Mouse (Mus musculus): ENCODE data around the gene Slc25a11. TPM values are rescaled to one million over a fixed set of nuclear protein-coding genes. Genes with fewer than 3 reads are reported as not detected.

Gene Slc25a11
- total and polyA plus RNA-seq, 2 experiments from 2014 or later: 140 to 160 TPM

GRCm38 (mm10) chr11:70678576-70678975 lies 31.3 kb upstream of the Slc25a11 start:
- no peak for ATAC-seq (ENCODE audit: low FRiP score)
- no peak overlapping the region for H3K27ac ChIP-seq (ENCODE audit: low read depth, low read length)
- no peak overlapping the region for H3K4me3 ChIP-seq (ENCODE audit: low read depth, low read length)
- H3K36me3 ChIP-seq (ENCODE audit: insufficient read depth, low read length): peaks cover 60% of the 10 kb centered on the region
- no peaks in the 10 kb centered on the region for H3K4me1 ChIP-seq (ENCODE audit: insufficient read depth, low read length)
- no peak overlapping the region for H3K9ac ChIP-seq (replicated peaks; ENCODE audit: low read length, poor library complexity, severe bottlenecking)
- H3K4me2 ChIP-seq (ENCODE audit: low read depth, low read length, poor library complexity, severe bottlenecking): no peak overlapping the region
- 76% methylated on average over 2 of the region's 2 CpGs for WGBS
- H3K9me3 ChIP-seq (ENCODE audit: low read length): no peaks in the 10 kb centered on the region
- no peak for TF ChIP-seq CTCF (IDR thresholded peaks at IDR 0.05)
- DNase-seq (ENCODE audit: low spot score): no peak
- H3K27me3 ChIP-seq (ENCODE audit: insufficient read depth, low read length): no peaks in the 10 kb centered on the region

- no peak overlapping the region for H3K27ac ChIP-seq (ENCODE audit: low read depth, low read length)
- H3K9ac ChIP-seq (replicated peaks; ENCODE audit: low read length, poor library complexity, severe bottlenecking): no peak overlapping the region
- H3K4me3 ChIP-seq (ENCODE audit: low read depth, low read length): no peak overlapping the region
- no peak for DNase-seq (ENCODE audit: low spot score)
- no peak overlapping the region for H3K4me2 ChIP-seq (ENCODE audit: low read depth, low read length, poor library complexity, severe bottlenecking)
- 88% methylated on average over 9 of the region's 9 CpGs for WGBS
- no peaks in the 10 kb centered on the region for H3K4me1 ChIP-seq (ENCODE audit: insufficient read depth, low read length)
- H3K9me3 ChIP-seq (ENCODE audit: low read length): no peaks in the 10 kb centered on the region
- TF ChIP-seq CTCF (IDR thresholded peaks at IDR 0.05): no peak
- no peak for ATAC-seq (ENCODE audit: low FRiP score)
- H3K27me3 ChIP-seq (ENCODE audit: insufficient read depth, low read length): no peaks in the 10 kb centered on the region
- peaks cover 56% of the 10 kb centered on the region for H3K36me3 ChIP-seq (ENCODE audit: insufficient read depth, low read length)
Measured at GRCm38 (mm10) chr11:70678092-70678491, 30.8 kb upstream of the Slc25a11 start.

DNA sequence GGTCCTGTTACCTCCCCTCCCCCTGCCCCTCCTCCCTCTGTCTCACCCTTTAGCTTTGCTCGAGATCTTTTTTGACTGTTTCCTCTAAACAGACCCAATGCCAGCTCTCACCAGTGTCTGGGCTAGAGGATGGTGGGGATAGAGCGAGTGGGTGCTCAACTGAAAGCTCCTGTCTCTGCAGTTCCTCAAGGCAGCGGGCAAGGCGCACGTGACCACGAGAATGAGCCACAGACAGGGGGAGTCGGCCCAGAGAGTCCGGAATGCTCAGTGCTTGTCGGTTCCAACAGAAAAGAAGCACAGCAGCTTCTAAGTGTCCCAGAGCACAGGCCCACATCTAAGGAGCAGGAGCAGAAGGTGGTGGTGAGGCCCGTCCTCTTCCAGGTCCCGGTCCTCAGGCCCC lies 27.2 kb upstream of the Slc25a11 start:
- Histone ChIP-seq H3K27ac (ENCODE audit: low read depth, low read length) (no peak overlapping the region), H3K36me3 (ENCODE audit: insufficient read depth, low read length) (peaks cover 41% of the 10 kb centered on the region), H3K9ac (replicated peaks; ENCODE audit: low read length, poor library complexity, severe bottlenecking) (no peak overlapping the region), H3K9me3 (ENCODE audit: low read length) (no peaks in the 10 kb centered on the region), H3K27me3 (ENCODE audit: insufficient read depth, low read length) (no peaks in the 10 kb centered on the region), H3K4me3 (ENCODE audit: low read depth, low read length) (no peak overlapping the region), H3K4me1 (ENCODE audit: insufficient read depth, low read length) (0 out of 2 replicates have a peak, but pooled peaks cover 6% of the 10 kb centered on the region), H3K4me2 (ENCODE audit: low read depth, low read length, poor library complexity, severe bottlenecking) (no peak overlapping the region)
- DNase-seq (ENCODE audit: low spot score): no peak
- 71% methylated on average over 11 of the region's 11 CpGs for WGBS
- ATAC-seq (ENCODE audit: low FRiP score): no peak
- no peak for TF ChIP-seq CTCF (IDR thresholded peaks at IDR 0.05)

- Histone ChIP-seq H3K9me3 (ENCODE audit: low read length) (no peaks in the 10 kb centered on the region), H3K4me2 (ENCODE audit: low read depth, low read length, poor library complexity, severe bottlenecking) (no peak overlapping the region), H3K4me1 (ENCODE audit: insufficient read depth, low read length) (0 out of 2 replicates have a peak, but pooled peaks cover 6% of the 10 kb centered on the region), H3K27me3 (ENCODE audit: insufficient read depth, low read length) (no peaks in the 10 kb centered on the region), H3K27ac (ENCODE audit: low read depth, low read length) (no peak overlapping the region), H3K36me3 (ENCODE audit: insufficient read depth, low read length) (peaks cover 37% of the 10 kb centered on the region), H3K9ac (replicated peaks; ENCODE audit: low read length, poor library complexity, severe bottlenecking) (no peak overlapping the region), H3K4me3 (ENCODE audit: low read depth, low read length) (no peak overlapping the region)
- DNase-seq (ENCODE audit: low spot score): no peak
- TF ChIP-seq CTCF (IDR thresholded peaks at IDR 0.05): no peak
- no peak for ATAC-seq (ENCODE audit: low FRiP score)
- 46% methylated on average over 6 of the region's 6 CpGs for WGBS
Measured at GRCm38 (mm10) chr11:70674014-70674413, 26.7 kb upstream of the Slc25a11 start.

DNA sequence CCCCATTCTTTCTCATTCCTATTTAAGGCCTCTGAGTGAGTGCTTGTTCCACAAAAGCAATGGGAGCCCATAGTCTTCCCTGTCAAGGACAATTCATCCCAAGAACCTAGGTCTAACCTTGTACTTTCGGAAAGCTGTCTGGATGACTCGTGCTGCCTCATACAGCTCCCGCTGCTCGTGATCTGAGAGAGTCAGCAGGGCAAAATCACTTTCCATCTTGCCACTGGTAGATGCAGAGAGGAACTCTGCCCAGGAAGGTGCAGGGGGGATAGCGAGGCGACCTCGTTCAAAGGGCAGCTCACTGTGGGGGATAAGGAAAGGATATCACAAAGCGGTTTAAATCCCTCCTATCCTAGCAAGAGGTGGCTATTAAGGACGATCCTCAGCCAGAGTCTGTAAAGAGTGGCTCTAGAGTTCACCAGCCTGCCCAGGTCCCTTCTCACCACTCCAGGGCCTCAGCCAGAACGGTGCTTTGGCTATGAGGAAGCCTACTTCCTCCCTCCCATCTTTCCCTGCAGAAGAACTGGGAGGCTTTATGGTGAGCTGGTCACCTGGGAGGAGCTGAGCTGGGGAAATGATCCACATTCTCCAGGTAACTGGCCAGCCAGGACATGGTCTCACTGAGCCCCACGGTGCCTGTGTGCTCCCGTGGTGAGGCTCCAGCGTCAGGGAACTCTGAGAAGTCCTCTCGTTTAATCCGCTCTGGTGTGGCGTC lies 24.2 kb upstream of the Slc25a11 start:
- no peak overlapping the region for H3K4me3 ChIP-seq (ENCODE audit: low read depth, low read length)
- H3K27me3 ChIP-seq (ENCODE audit: insufficient read depth, low read length): no peaks in the 10 kb centered on the region
- 0 out of 2 replicates have a peak overlapping the region, but pooled peaks have one; percentile 72 for H3K9ac ChIP-seq (replicated peaks; ENCODE audit: low read length, poor library complexity, severe bottlenecking)
- DNase-seq (ENCODE audit: low spot score) (no peak), ATAC-seq (ENCODE audit: low FRiP score) (no peak)
- peaks cover 22% of the 10 kb centered on the region for H3K36me3 ChIP-seq (ENCODE audit: insufficient read depth, low read length)
- TF ChIP-seq CTCF (IDR thresholded peaks at IDR 0.05): no peak
- no peak overlapping the region for H3K4me2 ChIP-seq (ENCODE audit: low read depth, low read length, poor library complexity, severe bottlenecking)
- no peaks in the 10 kb centered on the region for H3K9me3 ChIP-seq (ENCODE audit: low read length)
- H3K4me1 ChIP-seq (ENCODE audit: insufficient read depth, low read length): 0 out of 2 replicates have a peak, but pooled peaks cover 6% of the 10 kb centered on the region
- no peak overlapping the region for H3K27ac ChIP-seq (ENCODE audit: low read depth, low read length)
- WGBS: 76% methylated on average over 16 of the region's 16 CpGs

DNA sequence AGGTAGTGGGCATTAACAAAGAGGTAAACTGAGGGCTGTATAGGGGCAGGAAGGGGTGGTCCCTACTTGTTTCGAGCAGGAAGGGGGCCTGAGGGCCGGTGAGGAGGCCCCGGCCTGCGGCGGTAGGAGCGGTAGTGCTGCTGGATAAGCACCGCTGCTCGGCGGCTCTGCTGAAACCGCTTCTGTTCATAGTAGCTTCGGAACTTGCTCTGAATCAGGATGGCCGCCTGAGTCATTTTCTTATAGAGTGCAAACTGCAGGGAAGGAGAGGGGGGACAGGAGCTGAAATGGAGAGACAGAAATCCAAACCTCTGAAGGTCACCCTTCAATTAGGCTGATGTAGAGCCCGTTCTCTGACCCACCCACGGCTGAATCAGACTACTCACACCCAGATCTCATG lies 23.2 kb upstream of the Slc25a11 start:
- TF ChIP-seq CTCF (IDR thresholded peaks at IDR 0.05): no peak
- H3K4me3 ChIP-seq (ENCODE audit: low read depth, low read length): peak overlapping the region; percentile 57
- no peaks in the 10 kb centered on the region for H3K27me3 ChIP-seq (ENCODE audit: insufficient read depth, low read length)
- ATAC-seq (ENCODE audit: low FRiP score): no peak
- H3K27ac ChIP-seq (ENCODE audit: low read depth, low read length): peak overlapping the region; percentile 96
- 38% methylated on average over 14 of the region's 14 CpGs for WGBS
- H3K4me1 ChIP-seq (ENCODE audit: insufficient read depth, low read length): 0 out of 2 replicates have a peak, but pooled peaks cover 6% of the 10 kb centered on the region
- peak overlapping the region; percentile 87 for H3K4me2 ChIP-seq (ENCODE audit: low read depth, low read length, poor library complexity, severe bottlenecking)
- peaks cover 16% of the 10 kb centered on the region for H3K36me3 ChIP-seq (ENCODE audit: insufficient read depth, low read length)
- H3K9ac ChIP-seq (replicated peaks; ENCODE audit: low read length, poor library complexity, severe bottlenecking): peak overlapping the region; percentile 72
- H3K9me3 ChIP-seq (ENCODE audit: low read length): no peaks in the 10 kb centered on the region
- DNase-seq (ENCODE audit: low spot score): no peak
